Mouse (Mus musculus): ENCODE results near the gene Pitpnm1.

DNA sequence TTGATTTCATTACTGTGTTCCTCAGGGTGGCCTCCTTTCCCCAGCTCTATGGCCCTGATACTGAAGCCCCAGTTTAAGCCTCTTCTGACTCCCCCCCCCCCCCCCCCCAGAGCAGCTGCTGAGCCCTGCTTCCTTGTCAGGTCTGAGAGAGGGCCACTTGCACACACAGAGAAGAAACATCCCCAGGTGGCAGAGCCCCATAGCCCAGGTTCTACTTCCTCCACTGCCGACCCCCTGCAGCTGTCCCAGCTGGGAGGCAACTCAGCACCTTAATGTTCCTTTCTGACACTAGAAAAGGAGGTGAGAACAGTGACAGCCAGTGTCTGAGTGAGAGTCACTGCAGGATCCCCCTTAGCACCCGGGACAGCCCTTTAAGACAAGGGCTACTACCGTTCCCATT is 4.0 kb downstream of the Pitpnm1 start:
- TF ChIP-seq CTCF (IDR thresholded peaks at IDR 0.05; ENCODE audit: low read depth, low read length): no peak
- no peak for TF ChIP-seq POLR2A (IDR thresholded peaks at IDR 0.05; ENCODE audit: borderline replicate concordance, low read depth, low read length)

Measured in bone marrow macrophage, adult 2 months (primary cell).